Mouse (Mus musculus) T-helper 2 cell (primary cell): ENCODE results near the gene Mpzl2.

Experiments used
- in situ Hi-C: fragments of 300-600 bp; cut with MboI, MseI; formaldehyde crosslinking; loops from one replicate; pipeline ENCODE4 v1.15.1; 2025; ENCODE audit warnings: high pct_unique_total_duplicates

The Mpzl2 gene

GRCm38 (mm10) chr9:45039499-45039898 is at the start of gene Mpzl2:
TSS of gene Mpzl2 (plus strand) at chr9:45039799.
- in situ Hi-C loops, result no loop called here

DNA sequence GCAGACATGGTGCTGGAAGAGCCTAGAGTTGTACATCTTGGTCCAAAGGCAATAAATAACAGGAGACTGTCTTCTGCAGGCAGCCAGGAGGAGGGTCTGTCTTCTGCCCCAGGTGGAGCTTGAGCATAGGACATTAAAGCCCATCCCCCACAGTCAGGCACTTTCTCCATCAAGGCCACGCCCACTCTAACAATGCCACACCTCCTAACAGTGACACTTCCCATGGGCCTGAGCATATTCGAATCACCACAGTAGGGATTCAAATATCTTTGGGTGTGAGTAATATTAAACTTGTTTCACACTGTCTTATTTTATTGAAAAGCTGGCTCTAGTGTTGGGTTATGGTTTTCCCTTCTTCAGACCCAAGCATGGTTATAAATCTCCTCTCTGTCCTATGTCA is 47.8 kb upstream of the Mpzl2 start:
- in situ Hi-C loops, result no loop called here

GRCm38 (mm10) chr9:44992271-44992670 is 47.3 kb upstream of the Mpzl2 start:
- in situ Hi-C loops, result no loop called here

DNA sequence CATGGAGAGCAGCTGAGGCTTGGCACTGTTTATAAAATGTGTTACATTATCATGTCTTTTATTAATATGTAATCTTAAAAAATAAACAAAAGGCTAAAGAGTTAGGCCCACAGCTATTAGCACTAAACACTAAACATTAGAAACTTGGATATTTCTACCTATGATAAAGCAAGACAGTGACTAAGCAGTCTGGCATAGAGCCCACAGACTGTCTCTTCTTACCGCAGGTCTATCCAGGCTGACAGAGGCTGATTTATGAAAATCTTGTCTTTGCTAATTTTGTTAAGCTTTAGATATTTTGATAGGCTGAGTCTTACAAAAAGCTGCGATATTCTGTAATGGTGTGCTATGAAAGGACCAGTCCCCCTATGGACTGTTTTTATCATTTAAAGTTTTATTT is 46.3 kb upstream of the Mpzl2 start:
- in situ Hi-C loops, result no loop called here

DNA sequence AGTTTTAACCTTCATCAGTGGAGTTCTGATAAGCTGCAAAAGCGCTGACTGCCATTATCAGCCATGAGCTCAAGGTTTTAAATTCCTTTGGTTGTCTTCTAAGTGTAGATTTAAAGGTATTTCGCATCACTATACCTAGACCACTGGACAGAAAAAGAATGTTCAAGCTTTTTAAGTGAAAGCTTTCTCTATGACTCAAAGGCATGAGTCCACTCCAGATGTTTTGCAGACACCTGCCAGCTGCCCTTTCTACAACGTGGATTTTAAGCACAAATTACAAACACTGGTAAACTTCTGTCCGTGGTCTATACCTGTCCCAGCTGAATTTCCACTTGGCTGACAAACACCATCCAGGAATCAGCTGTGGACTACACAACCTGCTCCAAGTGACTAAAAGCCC is 44.6 kb upstream of the Mpzl2 start:
- in situ Hi-C loops, result no loop called here

- in situ Hi-C loops, result no loop called here
These were observed 43.0 kb upstream of the Mpzl2 start for GRCm38 (mm10) chr9:44996590-44996989.

DNA sequence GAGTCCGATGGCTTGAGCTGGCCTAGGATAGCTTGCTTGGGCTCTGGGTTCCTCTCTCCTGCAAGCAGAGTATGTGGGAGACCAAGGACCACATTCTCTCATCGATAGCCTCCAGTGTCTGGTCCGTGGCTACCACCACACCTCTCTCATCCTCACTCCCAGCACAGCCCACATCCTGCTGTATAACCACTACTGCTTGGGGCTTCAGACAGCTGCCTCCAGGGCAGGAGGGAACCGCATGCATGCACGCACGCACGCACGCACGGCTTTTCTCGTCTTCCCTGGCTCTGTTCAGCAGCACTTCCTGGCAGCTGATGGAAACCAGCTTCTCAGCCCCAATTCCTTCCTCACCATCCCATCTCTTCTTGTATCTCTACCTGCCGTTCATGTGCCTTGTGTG is 41.5 kb upstream of the Mpzl2 start:
- in situ Hi-C loops, result no loop called here

DNA sequence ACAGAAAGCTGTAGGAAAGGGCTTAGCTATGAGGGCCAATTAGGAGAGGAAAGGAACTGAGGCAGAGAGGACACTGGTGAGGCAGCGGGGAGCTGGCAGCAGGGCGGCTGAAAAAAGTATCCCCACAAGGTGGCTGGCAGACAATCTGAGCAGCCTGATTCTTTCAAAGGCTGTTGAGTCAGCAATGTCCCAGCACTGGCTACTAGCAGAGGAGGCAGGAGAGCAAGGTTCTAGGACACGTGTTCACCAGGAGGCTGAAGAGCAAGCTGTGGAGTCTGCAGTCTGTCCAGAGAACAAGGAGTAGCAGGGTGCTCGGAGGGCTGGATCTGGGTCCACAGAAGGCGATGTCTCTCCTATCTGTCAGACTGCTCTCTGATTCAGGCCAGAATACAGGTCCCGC is 40.4 kb upstream of the Mpzl2 start:
- in situ Hi-C loops, result no loop called here

DNA sequence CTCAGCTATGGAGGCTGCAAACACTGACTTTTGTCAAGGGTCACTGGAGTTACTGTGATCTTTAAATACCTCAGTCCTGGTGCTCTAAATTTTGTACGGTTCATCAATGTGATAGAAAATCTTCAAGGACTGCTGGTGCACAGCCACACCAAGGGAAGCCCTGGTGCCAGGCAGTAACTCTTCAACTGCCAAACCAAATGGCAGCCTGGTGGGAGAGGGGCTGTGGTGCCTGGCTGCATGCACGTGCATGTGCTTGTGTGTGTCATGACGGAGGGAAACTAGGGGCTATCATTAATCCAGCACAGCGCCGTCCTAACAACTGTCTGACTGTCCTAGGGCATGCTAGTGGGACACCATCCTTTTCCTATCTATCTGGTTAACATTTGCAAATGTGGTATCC is 39.8 kb upstream of the Mpzl2 start:
- in situ Hi-C loops, result no loop called here

- in situ Hi-C loops, result no loop called here
These were observed 39.4 kb upstream of the Mpzl2 start for GRCm38 (mm10) chr9:45000249-45000648.

DNA sequence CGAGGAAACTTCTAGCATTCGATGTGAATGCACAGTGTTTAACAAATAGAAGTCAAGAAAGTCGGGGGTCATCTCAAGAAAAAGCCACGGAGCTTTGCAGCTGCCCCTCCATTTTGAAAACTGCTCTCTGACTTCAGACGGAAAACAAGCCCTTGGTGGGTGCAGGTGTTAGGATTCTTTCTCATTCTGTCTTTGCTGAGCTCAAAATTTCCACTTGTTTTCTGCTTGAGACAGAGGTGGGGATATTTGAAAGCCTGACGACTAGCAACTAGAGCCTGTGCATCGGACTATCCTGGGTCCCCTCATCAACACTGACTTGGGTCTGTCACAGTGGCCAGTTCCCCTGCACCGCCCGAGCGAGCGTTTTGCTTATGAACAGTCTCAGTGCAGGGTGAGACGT is 32.2 kb upstream of the Mpzl2 start:
- in situ Hi-C loops, result no loop called here

- in situ Hi-C loops, result no loop called here
These were observed 31.3 kb upstream of the Mpzl2 start for GRCm38 (mm10) chr9:45008342-45008741.

- in situ Hi-C loops, result loop anchor here (5.0 kb wide), 1 partner anchor 48 kb away; the partner anchor contains the start of gene Mpzl3
These were observed 30.2 kb upstream of the Mpzl2 start, which contains the start of gene Cd3e for GRCm38 (mm10) chr9:45009180-45010078. TSS of gene Cd3e (minus strand) at chr9:45009627.

DNA sequence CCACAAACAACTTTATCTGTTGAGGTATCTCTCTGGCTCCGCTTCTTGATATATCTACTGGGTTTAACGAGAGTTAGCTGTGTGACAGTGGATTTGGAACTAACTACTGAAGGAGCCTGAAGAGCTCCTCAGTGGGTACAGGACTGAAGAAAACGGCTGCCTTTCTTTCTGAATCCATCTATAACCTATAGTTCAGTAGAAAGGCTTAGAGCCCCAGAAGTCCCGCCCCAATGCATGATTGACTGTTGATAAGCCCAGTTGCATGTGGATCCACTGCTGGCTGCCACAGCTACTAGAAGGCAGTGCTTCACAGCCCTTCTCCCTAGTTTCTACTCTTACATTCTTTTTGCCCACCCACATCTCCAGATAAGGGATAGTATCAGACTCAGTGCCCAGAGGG is 29.1 kb upstream of the Mpzl2 start:
- in situ Hi-C loops, result loop anchor here (5.0 kb wide), 1 partner anchor 47 kb away; the partner anchor contains the start of gene Mpzl3

GRCm38 (mm10) chr9:45011291-45011690 is 28.3 kb upstream of the Mpzl2 start:
- in situ Hi-C loops, result loop anchor here (5.0 kb wide), 1 partner anchor 46 kb away; the partner anchor contains the start of gene Mpzl3

DNA sequence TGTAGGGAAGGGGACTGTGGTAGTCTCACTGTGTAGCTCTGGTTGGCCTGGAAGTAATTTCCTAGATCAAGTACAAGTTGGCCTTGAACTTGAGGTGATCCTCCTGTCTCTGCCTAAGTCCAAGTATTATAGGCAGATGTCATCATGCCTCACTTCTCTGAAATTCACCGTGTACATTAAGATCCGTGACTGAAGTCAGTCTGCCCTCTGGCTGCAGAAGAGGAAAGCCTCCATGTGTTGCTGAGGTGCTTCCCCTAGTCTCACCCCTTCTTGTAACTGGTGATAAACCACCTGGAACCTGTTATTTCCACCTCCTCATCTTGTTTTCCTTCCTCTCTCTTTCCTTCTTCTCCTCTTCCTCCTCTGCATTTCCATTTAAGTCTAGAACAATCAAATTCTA is 24.7 kb upstream of the Mpzl2 start:
- in situ Hi-C loops, result loop anchor here (5.0 kb wide), 1 partner anchor 42 kb away; the partner anchor contains the start of gene Mpzl3

GRCm38 (mm10) chr9:45015841-45016240 is 23.8 kb upstream of the Mpzl2 start:
- in situ Hi-C loops, result no loop called here

GRCm38 (mm10) chr9:45018031-45018430 is 21.6 kb upstream of the Mpzl2 start:
- in situ Hi-C loops, result no loop called here

DNA sequence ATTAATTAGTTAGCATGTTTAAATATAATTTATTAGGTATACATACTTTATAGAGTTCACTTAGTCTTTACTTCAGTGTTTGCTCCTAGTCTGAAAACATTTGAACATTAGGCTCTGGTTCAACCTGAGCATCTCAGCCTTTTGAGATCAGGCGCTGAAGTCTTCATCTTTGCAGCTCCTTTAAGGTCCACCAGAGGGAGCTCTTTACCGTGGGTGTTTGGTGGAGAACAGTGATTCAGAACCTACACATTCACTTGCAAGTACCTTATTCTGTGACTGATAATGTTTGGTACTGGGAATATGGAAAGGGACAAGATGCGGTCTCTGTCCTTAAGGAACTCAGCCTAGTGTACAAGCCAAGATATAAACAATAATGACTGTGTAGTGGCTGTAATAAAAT is 16.8 kb upstream of the Mpzl2 start:
- in situ Hi-C loops, result loop anchor here (10.0 kb wide), 1 partner anchor 382 kb away; no protein-coding TSS in a partner anchor

DNA sequence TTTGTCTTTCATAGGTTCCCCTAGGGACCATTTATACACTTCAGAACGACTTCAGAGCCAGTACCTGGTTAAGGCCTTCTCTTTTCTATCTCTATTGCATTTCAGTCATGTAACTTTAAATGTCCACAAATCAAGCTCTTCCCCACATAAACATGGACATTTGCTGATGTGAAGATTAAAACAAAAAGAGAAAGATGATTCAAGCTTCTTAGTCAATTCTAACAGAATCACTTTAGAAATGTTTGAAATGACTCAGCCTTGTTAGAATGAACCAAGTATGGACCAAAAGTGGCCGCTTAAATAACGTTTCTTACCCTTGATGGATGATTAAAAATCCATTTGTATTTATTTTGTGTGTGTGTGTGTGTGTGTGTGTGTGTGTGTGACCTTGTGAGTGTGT is 16.0 kb upstream of the Mpzl2 start:
- in situ Hi-C loops, result loop anchor here (10.0 kb wide), 1 partner anchor 381 kb away; no protein-coding TSS in a partner anchor

DNA sequence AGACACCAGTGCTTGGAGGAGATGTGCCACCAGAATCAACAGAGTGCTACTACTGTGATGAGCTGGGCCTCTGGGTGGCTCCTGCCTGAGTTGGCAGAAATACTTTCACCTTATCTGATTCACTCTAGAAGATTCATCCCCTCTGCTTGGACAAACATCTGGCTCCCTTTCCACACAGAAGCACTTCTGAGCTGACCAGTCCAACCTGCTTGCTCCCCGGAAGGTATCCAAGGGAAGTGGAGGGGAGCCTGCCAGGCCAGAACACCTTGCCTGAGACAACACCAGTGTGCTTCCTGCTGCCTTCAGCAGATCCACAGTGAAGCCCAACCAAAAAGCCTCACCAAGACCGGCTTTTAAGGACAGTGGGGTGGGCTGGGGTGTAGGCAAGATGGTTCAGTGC is 15.4 kb upstream of the Mpzl2 start:
- in situ Hi-C loops, result loop anchor here (10.0 kb wide), 1 partner anchor 381 kb away; no protein-coding TSS in a partner anchor

GRCm38 (mm10) chr9:45027376-45027775 is 12.2 kb upstream of the Mpzl2 start:
- in situ Hi-C loops, result loop anchor here (5.0 to 10.0 kb wide), 2 partner anchors 115 to 377 kb away; no protein-coding TSS in a partner anchor

- in situ Hi-C loops, result no loop called here
These were observed 9.3 kb upstream of the Mpzl2 start for GRCm38 (mm10) chr9:45030341-45030740.
